Mouse (Mus musculus) cerebellum, adult 8-10 months (tissue): ENCODE measurements around the gene Hoxc12.

ENCODE experiments used
- DNase-seq: peaks from one replicate; pipeline ENCODE4 v3.0.0; 2022

The Hoxc12 gene

GRCm38 (mm10) chr15:102939256-102940155 is 2.9 kb downstream of the Hoxc12 start:
- no peak for DNase-seq

GRCm38 (mm10) chr15:102942739-102943467 is 6.3 kb downstream of the Hoxc12 start:
- no peak for DNase-seq

- no peak for DNase-seq
Measured at GRCm38 (mm10) chr15:102943468-102943813, 6.9 kb downstream of the Hoxc12 start.

GRCm38 (mm10) chr15:102945185-102946077 is 8.9 kb downstream of the Hoxc12 start:
- DNase-seq = no peak

GRCm38 (mm10) chr15:102947276-102947675 is 10.7 kb downstream of the Hoxc12 start:
- no peak for DNase-seq

- DNase-seq = no peak
Measured at GRCm38 (mm10) chr15:102948842-102949241, 12.3 kb downstream of the Hoxc12 start.

- no peak for DNase-seq
Measured at GRCm38 (mm10) chr15:102949696-102950095, 13.1 kb downstream of the Hoxc12 start.

GRCm38 (mm10) chr15:102950877-102951276 is 14.3 kb downstream of the Hoxc12 start:
- no peak for DNase-seq

GRCm38 (mm10) chr15:102953561-102953960 is 17.0 kb downstream of the Hoxc12 start:
- DNase-seq = no peak

- no peak for DNase-seq
Measured at GRCm38 (mm10) chr15:102954192-102955006, 17.8 kb downstream of the Hoxc12 start, which contains the start of gene Hoxc11. Hoxc11 (plus strand) TSS chr15:102954427.

GRCm38 (mm10) chr15:102955007-102955382 is 18.4 kb downstream of the Hoxc12 start:
- no peak for DNase-seq

- DNase-seq = no peak
Measured at GRCm38 (mm10) chr15:102955833-102956640, 19.5 kb downstream of the Hoxc12 start.

- DNase-seq = no peak
Measured at GRCm38 (mm10) chr15:102956906-102957305, 20.3 kb downstream of the Hoxc12 start.

GRCm38 (mm10) chr15:102959663-102960191 is 23.2 kb downstream of the Hoxc12 start:
- DNase-seq = no peak

- no peak for DNase-seq
Measured at GRCm38 (mm10) chr15:102961728-102962127, 25.2 kb downstream of the Hoxc12 start.

- no peak for DNase-seq
Measured at GRCm38 (mm10) chr15:102962492-102962891, 25.9 kb downstream of the Hoxc12 start.

GRCm38 (mm10) chr15:102963259-102963658 is 26.7 kb downstream of the Hoxc12 start:
- no peak for DNase-seq

- DNase-seq = no peak
Measured at GRCm38 (mm10) chr15:102963671-102964640, 27.4 kb downstream of the Hoxc12 start.
